Mouse (Mus musculus) lung, embryonic 15.5 days (tissue): ENCODE measurements around the gene St3gal5. TPM values are rescaled to one million over a fixed set of nuclear protein-coding genes. Genes with fewer than 3 reads are reported as not detected.
"Not testable (repeated sequence)": the region's sequence is repeated elsewhere in the genome, so short reads cannot be mapped to it uniquely, and the experiment has no call there.

Experiments used
- ATAC-seq: fragments of 200-750 bp; cut with Nextera tagmentation; 2 replicates; pipeline ENCODE4 v1.8.0; 2017; ENCODE audit warnings: moderate number of reproducible peaks, borderline replicate concordance; ENCODE audit not compliant: low FRiP score, low TSS enrichment; ENCODE audit errors: extremely low read depth
- H3K27ac ChIP-seq: fragments of 300-500 bp; sonication (generic); 2 replicates; pipeline ENCODE4 v1.5.1; 2015; ENCODE audit warnings: moderate library complexity, mild to moderate bottlenecking, inconsistent platforms
- H3K27me3 ChIP-seq: fragments of 300-500 bp; sonication (generic); 2 replicates; pipeline ENCODE4 v1.6.1; 2015; ENCODE audit warnings: inconsistent platforms
- H3K36me3 ChIP-seq: fragments of 300-500 bp; sonication (generic); 2 replicates; pipeline ENCODE4 v1.6.1; 2015; ENCODE audit warnings: inconsistent platforms
- H3K4me1 ChIP-seq: fragments of 300-500 bp; sonication (generic); 2 replicates; pipeline ENCODE4 v1.6.1; 2015; ENCODE audit warnings: inconsistent platforms
- H3K4me2 ChIP-seq: fragments of 300-500 bp; sonication (generic); 2 replicates; pipeline ENCODE4 v1.6.1; 2015; ENCODE audit warnings: inconsistent platforms, mild to moderate bottlenecking, moderate library complexity
- H3K4me3 ChIP-seq: fragments of 300-500 bp; sonication (generic); 2 replicates; pipeline ENCODE4 v1.5.1; 2015; ENCODE audit warnings: mild to moderate bottlenecking, inconsistent platforms
- H3K9ac ChIP-seq: fragments of 300-500 bp; sonication (generic); 2 replicates; pipeline ENCODE4 v1.6.1; 2015; ENCODE audit warnings: inconsistent platforms
- H3K9me3 ChIP-seq: fragments of 300-500 bp; sonication (generic); 2 replicates; pipeline ENCODE4 v1.6.1; 2016; ENCODE audit warnings: inconsistent platforms
- WGBS: fragments of 180-500 bp; shearing (Covaris S2); methylation state at CpG from one replicate; pipeline ENCODE4 v1.1.7; 2015; 5-methylcytosine and 5-hydroxymethylcytosine counted together
- polyA plus RNA-seq: library from polyadenylated mRNA; unstranded; fragments of >200 nt; fragmentation: Nextera tagmentation; extraction: Ambion mirVana; gene quantifications from 2 replicates; pipeline ENCODE4 v1.2.1, GENCODE M21; 2015

The St3gal5 gene
- polyA plus RNA-seq = 40.5 and 42.1 TPM in 2 replicates

- ATAC-seq = peak; percentile 96
- Histone ChIP-seq H3K27me3 (no peaks in the 10 kb centered on the region), H3K4me1 (peaks cover 48% of the 10 kb centered on the region), H3K36me3 (no peaks in the 10 kb centered on the region), H3K9me3 (no peaks in the 10 kb centered on the region), H3K4me3 (peak within 1 kb of the TSS; percentile 63), H3K27ac (peak within 1 kb of the TSS; percentile 81), H3K9ac (peak within 1 kb of the TSS; percentile 63), H3K4me2 (peak within 1 kb of the TSS; percentile 88)
- WGBS = under 1% methylated on average over 74 of the region's 81 CpGs
These were observed at the start of gene St3gal5 for GRCm38 (mm10) chr6:72097181-72097995. TSS of gene St3gal5 (plus strand) at chr6:72097592.

DNA sequence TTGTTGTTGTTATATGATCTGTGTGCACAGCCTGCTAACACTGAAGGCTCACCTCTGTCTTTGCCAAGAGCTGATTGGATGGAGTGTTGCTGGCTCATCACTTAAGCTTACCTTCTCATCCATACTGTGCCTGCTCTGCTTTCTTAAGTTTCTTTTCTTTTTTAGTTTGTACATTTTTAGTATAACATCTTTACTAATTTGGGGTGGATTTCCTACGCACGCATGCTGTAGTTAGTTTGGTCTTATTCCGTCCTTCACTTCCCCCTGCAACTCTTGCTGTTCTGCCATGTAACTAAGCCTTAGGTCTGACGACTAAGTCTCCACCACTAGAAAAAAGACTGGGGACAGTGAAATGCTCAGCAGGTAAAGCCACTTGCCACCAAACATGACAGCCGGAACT is 48.7 kb upstream of the St3gal5 start:
- H3K27me3 ChIP-seq = no peaks in the 10 kb centered on the region
- no peak overlapping the region for H3K4me2 ChIP-seq
- H3K9me3 ChIP-seq = no peaks in the 10 kb centered on the region
- H3K4me1 ChIP-seq = 0 out of 2 replicates have a peak, but pooled peaks cover 5% of the 10 kb centered on the region
- H3K36me3 ChIP-seq = no peaks in the 10 kb centered on the region
- no peak overlapping the region for H3K27ac ChIP-seq
- no peak overlapping the region for H3K9ac ChIP-seq
- WGBS = 90% methylated on average over 5 of the region's 5 CpGs
- no peak overlapping the region for H3K4me3 ChIP-seq
- ATAC-seq = no peak

DNA sequence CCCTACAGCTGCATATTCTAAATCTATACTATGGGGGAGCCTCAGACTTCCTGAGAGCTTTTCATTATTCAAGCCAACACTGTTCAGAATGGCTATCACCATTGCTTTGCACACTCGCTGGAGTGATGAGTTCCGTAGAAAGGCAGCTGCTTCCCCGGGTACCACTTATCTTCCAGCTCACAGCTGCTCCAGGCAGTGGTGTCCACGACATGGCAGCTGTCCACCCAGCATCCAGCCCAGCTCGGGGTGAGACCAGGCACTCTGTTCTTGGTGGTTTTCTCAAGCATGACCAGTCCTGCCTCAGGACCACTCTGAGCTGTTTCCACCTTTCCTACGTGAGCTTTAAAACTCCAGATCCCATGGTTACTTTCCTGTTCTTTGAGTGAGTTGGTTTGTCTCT is 47.5 kb upstream of the St3gal5 start:
- Histone ChIP-seq H3K9me3 (no peaks in the 10 kb centered on the region), H3K9ac (no peak overlapping the region), H3K4me2 (no peak overlapping the region), H3K4me1 (0 out of 2 replicates have a peak, but pooled peaks cover 5% of the 10 kb centered on the region), H3K27ac (no peak overlapping the region), H3K4me3 (no peak overlapping the region), H3K27me3 (no peaks in the 10 kb centered on the region), H3K36me3 (no peaks in the 10 kb centered on the region)
- WGBS = 51% methylated on average over 6 of the region's 6 CpGs
- ATAC-seq = no peak

DNA sequence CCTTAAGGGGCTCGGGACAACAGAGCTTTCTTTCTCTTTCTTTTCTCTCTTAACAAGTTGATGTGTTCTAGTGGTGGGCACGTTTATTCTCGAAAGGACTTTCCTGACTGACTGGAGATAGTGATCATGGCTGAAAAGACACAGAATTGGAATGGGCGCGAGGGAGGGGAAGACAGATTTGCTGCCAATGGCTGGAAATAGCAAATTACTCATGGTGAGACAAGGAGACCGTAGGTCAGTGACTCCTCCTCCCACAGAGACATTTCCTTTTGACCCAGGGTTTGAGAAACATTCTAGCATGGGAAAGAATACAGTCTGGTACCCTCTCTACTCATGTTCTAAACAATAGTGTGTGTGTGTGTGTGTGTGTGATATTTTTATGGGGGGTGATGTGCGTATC is 46.6 kb upstream of the St3gal5 start:
- Histone ChIP-seq H3K36me3 (no peaks in the 10 kb centered on the region), H3K4me3 (no peak overlapping the region), H3K9me3 (no peaks in the 10 kb centered on the region), H3K4me1 (0 out of 2 replicates have a peak, but pooled peaks cover 5% of the 10 kb centered on the region), H3K4me2 (no peak overlapping the region), H3K27ac (no peak overlapping the region; the same call in 1 of the 2 replicates), H3K9ac (no peak overlapping the region), H3K27me3 (no peaks in the 10 kb centered on the region)
- ATAC-seq = no peak
- 47% methylated on average over 7 of the region's 7 CpGs for WGBS

GRCm38 (mm10) chr6:72051247-72051646 is 46.1 kb upstream of the St3gal5 start:
- no peak for ATAC-seq
- no peaks in the 10 kb centered on the region for H3K36me3 ChIP-seq
- H3K27ac ChIP-seq = no peak overlapping the region; the same call in 1 of the 2 replicates
- no peak overlapping the region for H3K9ac ChIP-seq
- 0 out of 2 replicates have a peak, but pooled peaks cover 5% of the 10 kb centered on the region for H3K4me1 ChIP-seq
- no peak overlapping the region for H3K4me2 ChIP-seq
- H3K4me3 ChIP-seq = no peak overlapping the region
- WGBS = 72% methylated on average over 2 of the region's 2 CpGs
- no peaks in the 10 kb centered on the region for H3K27me3 ChIP-seq
- no peaks in the 10 kb centered on the region for H3K9me3 ChIP-seq

GRCm38 (mm10) chr6:72051757-72052156 is 45.6 kb upstream of the St3gal5 start:
- WGBS = 45% methylated on average over 6 of the region's 6 CpGs
- Histone ChIP-seq H3K27me3 (no peaks in the 10 kb centered on the region), H3K36me3 (no peaks in the 10 kb centered on the region), H3K9ac (no peak overlapping the region), H3K4me1 (0 out of 2 replicates have a peak, but pooled peaks cover 5% of the 10 kb centered on the region), H3K9me3 (no peaks in the 10 kb centered on the region), H3K4me2 (no peak overlapping the region), H3K4me3 (no peak overlapping the region), H3K27ac (no peak overlapping the region)
- no peak for ATAC-seq

- Histone ChIP-seq H3K27me3 (no peaks in the 10 kb centered on the region), H3K9ac (no peak overlapping the region), H3K4me3 (no peak overlapping the region), H3K9me3 (no peaks in the 10 kb centered on the region), H3K27ac (no peak overlapping the region), H3K4me2 (no peak overlapping the region), H3K36me3 (no peaks in the 10 kb centered on the region), H3K4me1 (0 out of 2 replicates have a peak, but pooled peaks cover 3% of the 10 kb centered on the region)
- WGBS = 80% methylated on average over 2 of the region's 2 CpGs
- ATAC-seq = no peak
These were observed 40.8 kb upstream of the St3gal5 start for GRCm38 (mm10) chr6:72056548-72056947.

GRCm38 (mm10) chr6:72058398-72058889 is 38.9 kb upstream of the St3gal5 start:
- WGBS = 82% methylated on average over 9 of the region's 9 CpGs
- Histone ChIP-seq H3K4me3 (no peak overlapping the region), H3K9me3 (no peaks in the 10 kb centered on the region), H3K27ac (no peak overlapping the region), H3K4me2 (no peak overlapping the region), H3K9ac (no peak overlapping the region), H3K27me3 (no peaks in the 10 kb centered on the region), H3K36me3 (no peaks in the 10 kb centered on the region), H3K4me1 (0 out of 2 replicates have a peak, but pooled peaks cover 3% of the 10 kb centered on the region)
- no peak for ATAC-seq

DNA sequence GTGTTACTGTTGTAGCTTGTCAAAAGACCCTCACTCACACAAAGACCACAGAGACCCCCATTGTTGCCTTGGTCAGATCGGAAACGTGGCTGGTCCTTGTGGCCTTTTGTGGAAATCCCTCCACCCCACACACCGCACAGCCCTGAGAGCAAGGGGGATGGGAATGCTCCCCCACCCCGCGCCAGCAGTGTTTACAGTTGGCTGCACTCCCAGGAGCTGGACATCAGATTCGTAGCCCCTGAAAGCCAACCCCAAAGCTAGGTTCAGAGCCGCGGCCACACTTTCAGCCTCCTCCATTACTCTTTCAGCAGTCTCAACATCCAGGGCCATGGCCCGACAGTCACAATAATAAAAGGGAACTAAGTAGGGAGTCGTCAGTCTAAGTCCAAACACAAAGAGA is 36.7 kb upstream of the St3gal5 start:
- peak; percentile 74 for ATAC-seq
- WGBS = 34% methylated on average over 10 of the region's 10 CpGs
- H3K27ac ChIP-seq, H3K9ac ChIP-seq, H3K4me3 ChIP-seq, H3K9me3 ChIP-seq, H3K4me1 ChIP-seq, H3K4me2 ChIP-seq, H3K36me3 ChIP-seq, H3K27me3 ChIP-seq: not testable (repeated sequence)

DNA sequence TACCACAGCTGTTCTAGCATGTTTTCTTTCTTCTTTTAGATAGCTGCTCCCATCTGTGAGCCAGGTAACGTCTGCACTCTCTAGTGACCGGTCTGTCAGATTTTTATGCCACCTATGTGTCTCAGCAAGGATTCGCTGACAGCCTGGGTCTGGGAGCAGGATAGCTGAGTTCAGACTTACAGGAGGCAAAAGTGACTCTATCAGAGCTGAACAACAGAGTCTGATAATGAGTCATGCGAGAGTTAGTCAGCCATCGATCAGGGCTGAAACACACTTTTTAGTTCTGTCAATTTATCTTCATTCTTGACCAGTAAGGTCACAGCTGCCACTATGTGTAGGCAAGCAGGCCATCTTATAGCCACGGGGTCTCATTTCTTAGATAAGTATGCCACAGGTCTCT is 33.7 kb upstream of the St3gal5 start:
- WGBS = 59% methylated on average over 6 of the region's 6 CpGs
- H3K4me1 ChIP-seq = 0 out of 2 replicates have a peak, but pooled peaks cover 3% of the 10 kb centered on the region
- no peaks in the 10 kb centered on the region for H3K27me3 ChIP-seq
- H3K9me3 ChIP-seq = no peaks in the 10 kb centered on the region
- H3K36me3 ChIP-seq = no peaks in the 10 kb centered on the region
- no peak overlapping the region for H3K4me3 ChIP-seq
- H3K27ac ChIP-seq = no peak overlapping the region
- no peak for ATAC-seq
- H3K4me2 ChIP-seq = no peak overlapping the region
- H3K9ac ChIP-seq = no peak overlapping the region

DNA sequence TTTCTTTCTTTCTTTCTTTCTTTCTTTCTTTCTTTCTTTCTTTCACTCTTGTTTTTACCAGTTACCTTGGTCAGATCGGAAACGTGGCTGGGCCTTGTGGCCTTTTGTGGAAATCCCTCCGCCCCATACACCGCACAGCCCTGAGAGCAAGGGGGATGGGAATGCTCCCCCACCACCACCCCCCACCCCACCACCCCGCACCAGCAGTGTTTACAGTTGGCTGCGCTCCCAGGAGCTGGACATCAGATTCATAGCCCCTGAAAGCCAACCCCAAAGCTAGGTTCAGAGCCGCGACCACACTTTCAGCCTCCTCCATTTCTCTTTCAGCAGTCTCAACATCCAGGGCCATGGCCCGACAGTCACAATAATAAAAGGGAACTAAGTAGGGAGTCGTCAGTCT is 31.4 kb upstream of the St3gal5 start:
- H3K27ac ChIP-seq = no peak overlapping the region
- peak; percentile 73; the same call in 1 of the 2 replicates for ATAC-seq
- no peaks in the 10 kb centered on the region for H3K4me1 ChIP-seq
- H3K4me2 ChIP-seq = no peak overlapping the region
- no peaks in the 10 kb centered on the region for H3K36me3 ChIP-seq
- H3K27me3 ChIP-seq = no peaks in the 10 kb centered on the region
- WGBS = 22% methylated on average over 10 of the region's 10 CpGs
- no peak overlapping the region for H3K9ac ChIP-seq
- no peak overlapping the region for H3K4me3 ChIP-seq
- H3K9me3 ChIP-seq = no peaks in the 10 kb centered on the region

GRCm38 (mm10) chr6:72068436-72068835 is 29.0 kb upstream of the St3gal5 start:
- H3K4me2 ChIP-seq = no peak overlapping the region
- WGBS = 74% methylated on average over 4 of the region's 4 CpGs
- no peaks in the 10 kb centered on the region for H3K9me3 ChIP-seq

More at GRCm38 (mm10) chr6:72068436-72068835, 29.0 kb upstream of the St3gal5 start:
- Histone ChIP-seq H3K9ac (no peak overlapping the region), H3K4me1 (no peaks in the 10 kb centered on the region), H3K36me3 (no peaks in the 10 kb centered on the region), H3K4me3 (no peak overlapping the region), H3K27ac (no peak overlapping the region), H3K27me3 (no peaks in the 10 kb centered on the region)
- no peak for ATAC-seq
